In the genomic region with DNA sequence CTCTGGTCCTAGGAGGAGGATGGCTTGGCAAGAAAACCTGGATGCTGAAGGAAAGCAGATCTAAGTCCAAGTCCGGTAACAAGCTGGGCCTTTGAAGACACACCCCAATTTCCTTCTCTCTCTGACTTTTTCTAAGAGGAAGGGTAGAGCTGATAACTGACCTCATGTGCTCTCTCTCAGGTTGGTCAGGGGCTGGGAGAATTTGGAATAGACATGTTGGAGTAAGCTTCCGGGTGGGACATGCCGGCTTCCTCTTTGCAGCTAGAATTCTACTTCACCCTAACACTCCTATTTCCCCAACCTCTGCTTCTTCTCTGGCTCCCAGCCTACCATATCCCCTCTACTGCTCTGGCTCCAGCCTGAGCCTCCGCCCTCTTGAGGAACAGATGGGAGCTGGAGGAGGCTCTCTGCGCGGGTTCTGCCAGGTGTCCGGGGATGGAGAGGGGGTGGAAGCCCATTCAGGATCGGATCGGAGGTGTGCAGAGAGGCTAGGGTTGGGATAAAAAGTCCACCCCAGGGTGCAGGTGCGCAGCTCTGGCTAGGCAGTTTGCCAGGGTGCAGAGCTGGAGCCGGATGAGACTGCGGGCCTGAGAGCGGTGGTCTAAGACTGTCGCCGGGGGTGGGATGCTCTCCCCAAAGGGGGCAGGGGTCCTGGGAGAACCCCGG, we compare ENCODE assay signal across 8 mouse cellular contexts. TPM values are rescaled to one million over a fixed set of nuclear protein-coding genes. Genes with fewer than 3 reads are reported as not detected.
DNase-seq lines count a peak whose midpoint lies in the region; ATAC-seq lines count a peak whose summit lies in the region.

No protein-coding gene starts in this region.

- peak overlapping the region; percentile 92 for H3K27ac ChIP-seq in embryonic facial prominence, embryonic 10.5 days (replicated peaks)
- peak overlapping the region; percentile 90 for H3K27ac ChIP-seq in stomach, embryonic 14.5 days (ENCODE audit: low read length)

- no peaks in the 10 kb centered on the region for H3K27me3 ChIP-seq in embryonic facial prominence, embryonic 10.5 days (replicated peaks; ENCODE audit: low read depth, poor library complexity, severe bottlenecking)
- no peaks in the 10 kb centered on the region for H3K27me3 ChIP-seq in stomach, embryonic 14.5 days (ENCODE audit: control insufficient read depth, insufficient read depth, low read length)

- intact Hi-C loops in heart, postnatal 36 days (cut with DNase I): loop anchor here (1.0 to 5.0 kb wide), 2 partner anchors 16 to 70 kb away; no protein-coding TSS in a partner anchor

- peak; percentile 53 for DNase-seq in adrenal gland, adult 2 months
- no peak for DNase-seq in adrenal gland, postnatal 25 days
- peak; percentile 46 for DNase-seq in MEL-GATA-1-ER (ENCODE audit: extremely low read depth, low read depth)
- peak; percentile 65 for DNase-seq in embryonic facial prominence, embryonic 10.5 days (ENCODE audit: low spot score)
- DNase-seq in heart, postnatal 36 days: peak; percentile 38 to 58
- DNase-seq in layer of hippocampus, postnatal 10 days (ENCODE audit: low spot score in 2 of 2): peak; percentile 58 to 59
- DNase-seq in lung, postnatal 36 days: peak; percentile 25

- 6% methylated on average over 16 of the region's 16 CpGs for WGBS in embryonic facial prominence, embryonic 10.5 days
- WGBS in stomach, embryonic 14.5 days: 1% methylated on average over 16 of the region's 16 CpGs

- peak overlapping the region; percentile 91 for H3K4me3 ChIP-seq in embryonic facial prominence, embryonic 10.5 days
- peak overlapping the region; percentile 85 for H3K4me3 ChIP-seq in stomach, embryonic 14.5 days (ENCODE audit: low read depth, low read length)

- peaks cover 35% of the 10 kb centered on the region for H3K4me1 ChIP-seq in embryonic facial prominence, embryonic 10.5 days
- H3K4me1 ChIP-seq in stomach, embryonic 14.5 days (ENCODE audit: control insufficient read depth, insufficient read depth, low read length): peaks cover 13% of the 10 kb centered on the region

- peak overlapping the region; percentile 74 for H3K9ac ChIP-seq in stomach, embryonic 14.5 days (replicated peaks; ENCODE audit: low read depth, low read length)

- ATAC-seq in stomach, embryonic 14.5 days (ENCODE audit: insufficient number of reproducible peaks, insufficient read depth, low FRiP score, low read depth): peak; percentile 77

- H3K9me3 ChIP-seq in embryonic facial prominence, embryonic 10.5 days: no peaks in the 10 kb centered on the region
- no peaks in the 10 kb centered on the region for H3K9me3 ChIP-seq in stomach, embryonic 14.5 days (ENCODE audit: control insufficient read depth, low read depth, low read length)

- peaks cover 41% of the 10 kb centered on the region for H3K36me3 ChIP-seq in embryonic facial prominence, embryonic 10.5 days (replicated peaks)
- H3K36me3 ChIP-seq in stomach, embryonic 14.5 days (ENCODE audit: control insufficient read depth, insufficient read depth, low read length): peaks cover 12% of the 10 kb centered on the region

- peak overlapping the region; percentile 87 for H3K4me2 ChIP-seq in stomach, embryonic 14.5 days (replicated peaks; ENCODE audit: low read depth, low read length)

RNA-seq across cellular contexts. Expression of gene Camta2, which starts 0.9 kb away (rescaled TPM):
- total RNA-seq in adrenal gland, adult 2 months (2021): 10 to 100 TPM; 36.8 to 51.7 TPM
- 44.8 and 58.4 TPM in 2 replicates for polyA plus RNA-seq in adrenal gland, adult 2 months (2012; rRNA removed)
- 50.2 and 51.3 TPM in 2 replicates for total RNA-seq in adrenal gland, postnatal 25 days (2021)
- 10.5 and 10.9 TPM in 2 replicates for polyA plus RNA-seq in embryonic facial prominence, embryonic 10.5 days (2016; fragmentation: Nextera tagmentation; extraction: Ambion mirVana)
- total RNA-seq in heart, postnatal 36 days (2021): 10 to 100 TPM; 39.2 to 39.6 TPM
- total RNA-seq in layer of hippocampus, postnatal 10 days (2021): 100 to 1,000 TPM; 183 to 189 TPM
- 16.1 and 19.2 TPM in 2 replicates for polyA plus RNA-seq in stomach, embryonic 14.5 days (2014; fragmentation: Nextera tagmentation; extraction: Ambion mirVana)

RNA-seq across cellular contexts. Expression of gene Inca1, which starts 12.9 kb away (rescaled TPM):
- total RNA-seq in adrenal gland, adult 2 months (2021): 10 to 100 TPM in 1 of 2 experiments, 1 to 10 TPM in 1; 8.2 to 15.7 TPM
- 12.9 and 15.8 TPM in 2 replicates for polyA plus RNA-seq in adrenal gland, adult 2 months (2012; rRNA removed)
- total RNA-seq in adrenal gland, postnatal 25 days (2021): 9.1 and 12.2 TPM in 2 replicates
- 0.69 and 0.99 TPM in 2 replicates for polyA plus RNA-seq in embryonic facial prominence, embryonic 10.5 days (2016; fragmentation: Nextera tagmentation; extraction: Ambion mirVana)
- total RNA-seq in heart, postnatal 36 days (2021): 1 to 10 TPM; 4.5 to 6.3 TPM
- total RNA-seq in layer of hippocampus, postnatal 10 days (2021): 1 to 10 TPM; 1.4 to 1.8 TPM
- 1.0 and 1.9 TPM in 2 replicates for polyA plus RNA-seq in stomach, embryonic 14.5 days (2014; fragmentation: Nextera tagmentation; extraction: Ambion mirVana)

RNA-seq across cellular contexts. Expression of gene Kif1c, which starts 13.3 kb away (rescaled TPM):
- total RNA-seq in adrenal gland, adult 2 months (2021): 100 to 1,000 TPM; 184 to 214 TPM
- polyA plus RNA-seq in adrenal gland, adult 2 months (2012; rRNA removed): 71.5 and 79.5 TPM in 2 replicates
- 173 and 182 TPM in 2 replicates for total RNA-seq in adrenal gland, postnatal 25 days (2021)
- polyA plus RNA-seq in embryonic facial prominence, embryonic 10.5 days (2016; fragmentation: Nextera tagmentation; extraction: Ambion mirVana): 1.6 and 2.0 TPM in 2 replicates
- total RNA-seq in heart, postnatal 36 days (2021): 100 to 1,000 TPM; 469 to 490 TPM
- total RNA-seq in layer of hippocampus, postnatal 10 days (2021): 10 to 100 TPM; 55.9 to 59.9 TPM
- 9.0 and 11.8 TPM in 2 replicates for polyA plus RNA-seq in stomach, embryonic 14.5 days (2014; fragmentation: Nextera tagmentation; extraction: Ambion mirVana)

RNA-seq across cellular contexts. Expression of gene Spag7, which starts 17.8 kb away (rescaled TPM):
- total RNA-seq in adrenal gland, adult 2 months (2021): 10 to 100 TPM; 83.5 to 85.9 TPM
- polyA plus RNA-seq in adrenal gland, adult 2 months (2012; rRNA removed): 12.3 and 16.0 TPM in 2 replicates
- 88.3 and 97.4 TPM in 2 replicates for total RNA-seq in adrenal gland, postnatal 25 days (2021)
- 181 and 185 TPM in 2 replicates for polyA plus RNA-seq in embryonic facial prominence, embryonic 10.5 days (2016; fragmentation: Nextera tagmentation; extraction: Ambion mirVana)
- 10 to 100 TPM; 95.0 to 98.6 TPM for total RNA-seq in heart, postnatal 36 days (2021)
- total RNA-seq in layer of hippocampus, postnatal 10 days (2021): 10 to 100 TPM; 52.8 to 53.9 TPM
- 147 and 170 TPM in 2 replicates for polyA plus RNA-seq in stomach, embryonic 14.5 days (2014; fragmentation: Nextera tagmentation; extraction: Ambion mirVana)

RNA-seq across cellular contexts. Expression of gene Eno3, which starts 30.0 kb away (rescaled TPM):
- total RNA-seq in adrenal gland, adult 2 months (2021): 10 to 100 TPM; 18.3 to 67.6 TPM
- polyA plus RNA-seq in adrenal gland, adult 2 months (2012; rRNA removed): 8.0 and 16.9 TPM in 2 replicates
- total RNA-seq in adrenal gland, postnatal 25 days (2021): 17.9 and 28.3 TPM in 2 replicates
- 72.9 and 88.4 TPM in 2 replicates for polyA plus RNA-seq in embryonic facial prominence, embryonic 10.5 days (2016; fragmentation: Nextera tagmentation; extraction: Ambion mirVana)
- 1,000 to 10,000 TPM; 1,887 to 1,957 TPM for total RNA-seq in heart, postnatal 36 days (2021)
- 10 to 100 TPM in 1 of 2 experiments, 1 to 10 TPM in 1; 5.1 to 10.5 TPM for total RNA-seq in layer of hippocampus, postnatal 10 days (2021)
- 12.3 and 14.5 TPM in 2 replicates for polyA plus RNA-seq in stomach, embryonic 14.5 days (2014; fragmentation: Nextera tagmentation; extraction: Ambion mirVana)
